Mouse (Mus musculus) embryonic fibroblast, embryonic 13.5 days (primary cell): ENCODE data around the gene Birc5. TPM values are rescaled to one million over a fixed set of nuclear protein-coding genes. Genes with fewer than 3 reads are reported as not detected.

ENCODE experiments used
- H3K27ac ChIP-seq: 2 replicates; pipeline ENCODE4 v1.5.1; 2012; ENCODE audit warnings: low read length, control low read depth, inconsistent platforms; ENCODE audit not compliant: insufficient read depth
- H3K4me1 ChIP-seq: 2 replicates; pipeline ENCODE4 v1.6.1; 2011; ENCODE audit warnings: low read length; ENCODE audit not compliant: control insufficient read depth, insufficient read depth
- H3K4me3 ChIP-seq: 2 replicates; pipeline ENCODE4 v1.5.1; 2011; ENCODE audit warnings: mild to moderate bottlenecking, control low read depth, low read length; ENCODE audit not compliant: insufficient read depth
- CTCF ChIP-seq: IDR thresholded peaks from 2 replicates; pipeline ENCODE4 v1.5.1; 2011; ENCODE audit warnings: mild to moderate bottlenecking, control low read depth, low read length, moderate library complexity, borderline replicate concordance; ENCODE audit not compliant: insufficient read depth
- POLR2A ChIP-seq: IDR thresholded peaks from 2 replicates; pipeline ENCODE4 v1.6.1; 2011; ENCODE audit warnings: low read depth, mild to moderate bottlenecking, control low read depth, low read length, moderate library complexity
- polyA plus RNA-seq: library from polyadenylated mRNA; stranded (reverse); fragments of >200 nt; gene quantifications from 2 replicates; pipeline ENCODE4 v1.2.4, GENCODE M21; 2011; ENCODE audit warnings: low read depth; ENCODE audit not compliant: missing spikeins, insufficient read length

The Birc5 gene
- polyA plus RNA-seq, 1 experiment, result 86.8 TPM

GRCm38 (mm10) chr11:117848271-117848984, 623 bp upstream of the Birc5 start:
- peak; percentile 47 for TF ChIP-seq POLR2A
- TF ChIP-seq CTCF, result no peak
- H3K4me1 ChIP-seq, result peaks cover 4% of the 10 kb centered on the region; the same call in 1 of the 2 replicates
- H3K27ac ChIP-seq, result peak overlapping the region; percentile 82
- peak overlapping the region; percentile 59 for H3K4me3 ChIP-seq

GRCm38 (mm10) chr11:117852875-117853274, 3.8 kb downstream of the Birc5 start:
- Histone ChIP-seq H3K4me1 (0 out of 2 replicates have a peak, but pooled peaks cover 4% of the 10 kb centered on the region), H3K4me3 (no peak overlapping the region), H3K27ac (no peak overlapping the region)
- TF ChIP-seq CTCF (no peak), POLR2A (no peak)

DNA sequence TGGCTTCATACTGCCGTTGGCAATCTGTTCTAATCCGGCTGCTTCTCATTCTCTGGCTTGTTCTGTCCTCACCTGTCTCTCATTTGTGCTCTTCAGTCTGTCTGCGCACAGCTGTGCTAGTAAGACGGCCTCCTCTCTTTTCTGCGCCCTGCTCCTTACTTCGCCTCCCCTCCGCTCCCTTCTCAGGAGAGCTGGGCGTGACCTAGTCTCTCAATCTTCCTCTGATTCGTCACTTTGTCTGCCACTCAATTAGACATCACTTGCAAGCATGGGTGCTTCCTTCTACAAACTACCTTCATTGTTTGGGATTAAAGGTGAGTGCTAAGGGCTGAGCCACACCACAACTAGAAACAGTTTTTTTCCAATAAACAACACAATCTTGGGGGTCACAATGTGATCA, 5.2 kb downstream of the Birc5 start:
- H3K27ac ChIP-seq, result no peak overlapping the region
- TF ChIP-seq CTCF (no peak), POLR2A (no peak)
- no peak overlapping the region for H3K4me3 ChIP-seq
- H3K4me1 ChIP-seq, result 0 out of 2 replicates have a peak, but pooled peaks cover 4% of the 10 kb centered on the region

DNA sequence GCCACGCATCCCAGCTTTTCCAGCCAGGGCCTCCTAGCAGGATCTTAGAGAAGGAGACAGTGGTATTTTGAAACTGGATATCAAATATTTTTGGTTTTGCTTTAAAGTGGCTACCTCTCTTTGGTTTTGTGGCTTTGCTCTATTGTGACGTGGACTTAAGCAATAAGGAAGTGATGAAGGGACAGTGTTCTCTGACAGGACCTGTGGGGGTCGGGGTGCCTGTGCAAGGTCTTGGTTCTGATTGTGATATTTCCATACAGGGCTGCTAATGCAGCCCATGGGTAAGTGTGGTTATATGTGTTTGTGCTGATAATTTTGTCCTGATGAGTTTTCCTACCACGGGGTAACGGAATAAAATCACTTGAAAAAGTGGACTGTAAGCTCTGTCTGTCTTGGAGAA, 6.3 kb downstream of the Birc5 start:
- H3K4me3 ChIP-seq, result no peak overlapping the region
- H3K27ac ChIP-seq, result no peak overlapping the region
- TF ChIP-seq CTCF, result no peak
- no peak for TF ChIP-seq POLR2A
- H3K4me1 ChIP-seq, result 0 out of 2 replicates have a peak, but pooled peaks cover 2% of the 10 kb centered on the region

DNA sequence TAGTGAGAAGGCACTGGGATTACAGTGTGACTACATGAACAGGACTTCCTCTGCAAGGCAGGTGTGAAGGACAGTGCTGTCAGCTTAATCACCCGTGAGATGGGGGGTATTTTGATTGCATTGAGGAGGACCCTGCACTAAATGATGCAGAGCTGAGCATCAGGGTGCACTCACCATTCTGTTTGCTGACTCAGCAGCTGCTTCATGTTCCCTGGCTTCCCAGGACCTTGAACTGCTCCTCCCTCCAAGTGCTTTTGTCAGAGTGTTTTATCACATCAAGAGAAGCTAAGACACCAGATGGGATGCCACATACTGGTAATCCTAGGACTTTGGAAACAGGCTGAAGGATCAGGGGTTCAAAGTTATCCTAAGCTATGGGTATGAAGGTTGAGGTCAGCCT, 6.9 kb downstream of the Birc5 start:
- Histone ChIP-seq H3K4me1 (no peaks in the 10 kb centered on the region), H3K27ac (no peak overlapping the region), H3K4me3 (no peak overlapping the region)
- TF ChIP-seq CTCF (no peak), POLR2A (no peak)

- Histone ChIP-seq H3K27ac (no peak overlapping the region), H3K4me3 (no peak overlapping the region), H3K4me1 (no peaks in the 10 kb centered on the region)
- TF ChIP-seq POLR2A, result no peak
- TF ChIP-seq CTCF, result no peak
Measured at GRCm38 (mm10) chr11:117857462-117857861, 8.4 kb downstream of the Birc5 start.

GRCm38 (mm10) chr11:117858392-117858791, 9.3 kb downstream of the Birc5 start:
- Histone ChIP-seq H3K27ac (no peak overlapping the region), H3K4me1 (no peaks in the 10 kb centered on the region), H3K4me3 (no peak overlapping the region)
- no peak for TF ChIP-seq CTCF
- TF ChIP-seq POLR2A, result no peak

DNA sequence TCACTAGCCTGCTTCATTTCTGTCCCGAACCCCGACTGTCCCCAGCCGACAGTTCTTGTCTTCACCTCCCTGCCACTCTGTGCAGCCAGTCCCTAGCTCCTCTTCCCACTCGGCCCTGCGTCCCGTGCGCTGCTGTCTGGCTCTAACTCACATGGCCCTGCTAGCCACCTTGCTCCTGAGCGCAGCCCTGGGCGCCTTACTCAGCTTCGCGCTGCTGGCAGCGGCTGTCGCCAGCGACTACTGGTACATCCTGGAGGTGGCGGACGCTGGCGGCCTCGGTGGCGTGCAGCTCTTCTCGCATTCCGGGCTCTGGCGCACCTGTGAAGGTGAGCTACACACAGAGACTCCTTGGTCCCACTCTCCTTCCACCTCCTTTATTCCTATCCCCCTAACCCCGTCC, 11.6 kb downstream of the Birc5 start, which contains the start of gene Tmem235:
Gene Tmem235, plus strand, starts transcription at position 152 of the 400 bp plus-strand sequence.
- no peaks in the 10 kb centered on the region for H3K4me1 ChIP-seq
- no peak within 1 kb of the TSS for H3K27ac ChIP-seq
- TF ChIP-seq POLR2A (no peak), CTCF (no peak)
- no peak within 1 kb of the TSS for H3K4me3 ChIP-seq

GRCm38 (mm10) chr11:117863174-117863856, 14.3 kb downstream of the Birc5 start:
- Histone ChIP-seq H3K4me1 (no peaks in the 10 kb centered on the region), H3K4me3 (no peak overlapping the region), H3K27ac (no peak overlapping the region)
- TF ChIP-seq CTCF (no peak), POLR2A (no peak)

DNA sequence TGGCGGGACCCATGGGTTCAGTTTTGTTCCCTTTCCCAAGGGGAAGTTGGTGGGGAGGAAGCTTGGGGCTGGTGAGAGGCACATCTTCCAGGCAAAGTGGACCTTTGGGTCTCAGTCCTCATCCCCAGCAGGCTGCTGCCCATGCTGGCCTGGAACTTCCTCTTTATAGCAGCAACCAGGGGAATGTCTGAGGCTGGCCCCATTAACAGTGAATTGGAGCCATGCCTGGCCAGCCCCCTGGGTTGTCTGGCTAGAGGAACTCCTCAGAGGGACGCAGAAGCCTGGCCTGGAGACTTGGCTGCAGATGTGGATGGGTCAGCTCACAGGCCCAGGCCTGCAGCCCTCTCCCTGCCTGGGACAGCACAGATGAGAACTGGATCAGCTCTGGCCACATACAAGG, 15.8 kb downstream of the Birc5 start:
- TF ChIP-seq POLR2A, result no peak
- no peak for TF ChIP-seq CTCF
- no peaks in the 10 kb centered on the region for H3K4me1 ChIP-seq
- H3K4me3 ChIP-seq, result no peak overlapping the region
- H3K27ac ChIP-seq, result no peak overlapping the region

GRCm38 (mm10) chr11:117865988-117866387, 16.9 kb downstream of the Birc5 start:
- Histone ChIP-seq H3K4me1 (no peaks in the 10 kb centered on the region), H3K4me3 (no peak overlapping the region), H3K27ac (no peak overlapping the region)
- TF ChIP-seq CTCF (no peak), POLR2A (no peak)
